Mouse (Mus musculus) limb, embryonic 14.5 days (tissue): ENCODE results near the gene Acer1. TPM values are rescaled to one million over a fixed set of nuclear protein-coding genes. Genes with fewer than 3 reads are reported as not detected.

Experiments
- ATAC-seq: fragments of 200-750 bp; cut with Nextera tagmentation; 2 replicates; pipeline ENCODE4 v1.8.0; 2017; ENCODE audit warnings: low read depth, moderate number of reproducible peaks, moderate TSS enrichment; ENCODE audit not compliant: low FRiP score
- DNase-seq: peaks from one replicate; pipeline ENCODE4 v3.0.0-alpha.2; 2015; ENCODE audit warnings: low spot score
- H3K27ac ChIP-seq: fragments of 300-500 bp; sonication (generic); replicated peaks from 2 replicates; pipeline ENCODE4 v1.5.1; 2014; ENCODE audit warnings: low read depth, mild to moderate bottlenecking, low read length, moderate library complexity, mixed read lengths
- H3K27me3 ChIP-seq: fragments of 300-500 bp; sonication (generic); 2 replicates; pipeline ENCODE4 v1.6.1; 2014; ENCODE audit warnings: low read length, mixed read lengths; ENCODE audit not compliant: control insufficient read depth, insufficient read depth
- H3K36me3 ChIP-seq: fragments of 300-500 bp; sonication (generic); 2 replicates; pipeline ENCODE4 v1.6.1; 2014; ENCODE audit warnings: mild to moderate bottlenecking, low read length, moderate library complexity, mixed read lengths; ENCODE audit not compliant: control insufficient read depth, insufficient read depth
- H3K4me1 ChIP-seq: fragments of 300-500 bp; sonication (generic); 2 replicates; pipeline ENCODE4 v1.6.1; 2014; ENCODE audit warnings: antibody characterized with exemption, low read length, mixed read lengths; ENCODE audit not compliant: control insufficient read depth, insufficient read depth
- H3K4me2 ChIP-seq: fragments of 300-500 bp; sonication (generic); replicated peaks from 2 replicates; pipeline ENCODE4 v1.6.1; 2014; ENCODE audit warnings: low read depth, mild to moderate bottlenecking, low read length, moderate library complexity; ENCODE audit not compliant: severe bottlenecking
- H3K4me3 ChIP-seq: fragments of 300-500 bp; sonication (generic); replicated peaks from 2 replicates; pipeline ENCODE4 v1.5.1; 2014; ENCODE audit warnings: low read length
- H3K9ac ChIP-seq: fragments of 300-500 bp; sonication (generic); 2 replicates; pipeline ENCODE4 v1.6.1; 2014; ENCODE audit warnings: mild to moderate bottlenecking, low read depth, low read length, moderate library complexity; ENCODE audit not compliant: severe bottlenecking
- H3K9me3 ChIP-seq: fragments of 300-500 bp; sonication (generic); 2 replicates; pipeline ENCODE4 v1.6.1; 2016; ENCODE audit warnings: low read length; ENCODE audit not compliant: control insufficient read depth
- POLR2A ChIP-seq: fragments of 200-500 bp; IDR thresholded peaks from 2 replicates; pipeline ENCODE4 v1.8.0; 2012; ENCODE audit warnings: inconsistent platforms, mild to moderate bottlenecking, moderate library complexity, borderline replicate concordance; ENCODE audit not compliant: insufficient read depth, insufficient read length; ENCODE audit errors: extremely low read depth
- WGBS: fragments of 180-500 bp; shearing (Covaris S2); extraction: QIAGEN DNeasy Blood & Tissue Kit; methylation state at CpG from one replicate; pipeline ENCODE4 v1.1.7; 2014; 5-methylcytosine and 5-hydroxymethylcytosine counted together
- polyA plus RNA-seq, 2 experiments: library from polyadenylated mRNA; depleted of rRNA in 1 of 2; stranded (reverse) in 1 of 2; unstranded in 1 of 2; fragments of >200 nt; fragmentation: Nextera tagmentation in 1 of 2; extraction: Ambion mirVana in 1 of 2; gene quantifications; 2 replicates each; pipeline versions ENCODE4 v1.2.1 to v1.2.3; 2012 to 2014

Gene Acer1
- polyA plus RNA-seq, 2 experiments = 1.5 to 5.6 TPM

GRCm38 (mm10) chr17:56938751-56939150, 43.2 kb downstream of the Acer1 start:
- WGBS = 70% methylated on average over 4 of the region's 4 CpGs

GRCm38 (mm10) chr17:56936731-56937130, 45.2 kb downstream of the Acer1 start:
- Histone ChIP-seq H3K9ac (no peak overlapping the region), H3K4me3 (no peak overlapping the region), H3K4me2 (no peak overlapping the region), H3K36me3 (no peaks in the 10 kb centered on the region), H3K4me1 (peaks cover 20% of the 10 kb centered on the region), H3K27ac (no peak overlapping the region), H3K9me3 (no peaks in the 10 kb centered on the region), H3K27me3 (no peaks in the 10 kb centered on the region)
- DNase-seq (no peak), ATAC-seq (no peak)
- WGBS = 93% methylated on average over 7 of the region's 7 CpGs
- TF ChIP-seq POLR2A = no peak

More at GRCm38 (mm10) chr17:56938751-56939150, 43.2 kb downstream of the Acer1 start:
- H3K4me1 ChIP-seq = peaks cover 12% of the 10 kb centered on the region
- no peak for ATAC-seq
- H3K27me3 ChIP-seq = no peaks in the 10 kb centered on the region
- no peak overlapping the region for H3K4me3 ChIP-seq
- H3K27ac ChIP-seq = no peak overlapping the region
- no peak for DNase-seq
- no peak for TF ChIP-seq POLR2A
- no peaks in the 10 kb centered on the region for H3K9me3 ChIP-seq
- H3K4me2 ChIP-seq = no peak overlapping the region
- H3K9ac ChIP-seq = no peak overlapping the region
- no peaks in the 10 kb centered on the region for H3K36me3 ChIP-seq

GRCm38 (mm10) chr17:56935363-56936131, 46.4 kb downstream of the Acer1 start, which contains the start of gene Mllt1:
Gene Mllt1, minus strand, starts transcription at chr17:56935415.
- 0 out of 2 replicates have a peak, but pooled peaks have one; percentile 28 for TF ChIP-seq POLR2A
- ATAC-seq (peak; percentile 99), DNase-seq (peak; percentile 97)
- H3K27me3 ChIP-seq = no peaks in the 10 kb centered on the region
- peak within 1 kb of the TSS; percentile 89 for H3K4me2 ChIP-seq
- peak within 1 kb of the TSS; percentile 94 for H3K4me3 ChIP-seq
- WGBS = 3% methylated on average over 65 of the region's 76 CpGs
- H3K9ac ChIP-seq = peak within 1 kb of the TSS; percentile 96
- H3K27ac ChIP-seq = peak within 1 kb of the TSS; percentile 71
- H3K9me3 ChIP-seq = no peaks in the 10 kb centered on the region
- H3K36me3 ChIP-seq = no peaks in the 10 kb centered on the region
- H3K4me1 ChIP-seq = peaks cover 20% of the 10 kb centered on the region

- WGBS = 3% methylated on average over 20 of the region's 45 CpGs
- peak overlapping the region; percentile 96 for H3K9ac ChIP-seq
Measured at GRCm38 (mm10) chr17:56934545-56935330, 47.2 kb downstream of the Acer1 start.

GRCm38 (mm10) chr17:56933395-56933794, 48.5 kb downstream of the Acer1 start:
- no peak for ATAC-seq
- H3K27me3 ChIP-seq = no peaks in the 10 kb centered on the region
- no peaks in the 10 kb centered on the region for H3K9me3 ChIP-seq
- DNase-seq = no peak
- no peak overlapping the region for H3K27ac ChIP-seq
- 89% methylated on average over 2 of the region's 2 CpGs for WGBS
- H3K4me2 ChIP-seq = no peak overlapping the region
- no peak overlapping the region for H3K4me3 ChIP-seq
- no peaks in the 10 kb centered on the region; the same call in none of the 2 replicates for H3K36me3 ChIP-seq
- H3K9ac ChIP-seq = 0 out of 2 replicates have a peak overlapping the region, but pooled peaks have one; percentile 96
- no peak for TF ChIP-seq POLR2A
- H3K4me1 ChIP-seq = peaks cover 20% of the 10 kb centered on the region

More at GRCm38 (mm10) chr17:56934545-56935330, 47.2 kb downstream of the Acer1 start:
- peak overlapping the region; percentile 94 for H3K4me3 ChIP-seq
- peak overlapping the region; percentile 71 for H3K27ac ChIP-seq
- H3K36me3 ChIP-seq = no peaks in the 10 kb centered on the region; the same call in 1 of the 2 replicates
- H3K27me3 ChIP-seq = no peaks in the 10 kb centered on the region
- no peak for TF ChIP-seq POLR2A
- no peak for DNase-seq
- H3K4me1 ChIP-seq = peaks cover 20% of the 10 kb centered on the region
- no peaks in the 10 kb centered on the region for H3K9me3 ChIP-seq
- peak overlapping the region; percentile 89 for H3K4me2 ChIP-seq
- peak; percentile 30 for ATAC-seq
